Mouse (Mus musculus) heart, embryonic 14.5 days (tissue): ENCODE data around the gene Upk3bl. TPM values are rescaled to one million over a fixed set of nuclear protein-coding genes. Genes with fewer than 3 reads are reported as not detected.
"Not testable (repeated sequence)": the region's sequence is repeated elsewhere in the genome, so short reads cannot be mapped to it uniquely, and the experiment has no call there.

Source experiments
- ATAC-seq: fragments of 200-750 bp; cut with Nextera tagmentation; 2 replicates; pipeline ENCODE4 v1.8.0; 2017; ENCODE audit warnings: low read depth, moderate TSS enrichment; ENCODE audit not compliant: insufficient number of reproducible peaks, insufficient read depth, low FRiP score
- H3K27ac ChIP-seq, 2 experiments: fragments of 200-500 bp in 1 of 2; fragments of 300-500 bp in 1 of 2; sonication (generic) in 1 of 2; replicated peaks in 1 of 2; 2 replicates each; pipeline ENCODE4 v1.5.1; 2012 to 2014; ENCODE audit warnings: low read depth in 2 of 2, low read length in 2 of 2, control low read depth in 1 of 2, mild to moderate bottlenecking in 1 of 2, mixed read lengths in 1 of 2; ENCODE audit not compliant: control insufficient read depth in 1 of 2, insufficient read depth in 1 of 2
- H3K27me3 ChIP-seq: fragments of 300-500 bp; sonication (generic); 2 replicates; pipeline ENCODE4 v1.6.1; 2014; ENCODE audit warnings: mild to moderate bottlenecking, low read length, control low read depth; ENCODE audit not compliant: control insufficient read depth, insufficient read depth
- H3K36me3 ChIP-seq: fragments of 300-500 bp; sonication (generic); 2 replicates; pipeline ENCODE4 v1.6.1; 2014; ENCODE audit warnings: mild to moderate bottlenecking, control low read depth, low read length, mixed read lengths; ENCODE audit not compliant: control insufficient read depth, insufficient read depth
- H3K4me1 ChIP-seq, 2 experiments: fragments of 200-500 bp in 1 of 2; fragments of 300-500 bp in 1 of 2; sonication (generic) in 1 of 2; 2 replicates each; pipeline ENCODE4 v1.6.1; 2012 to 2014; ENCODE audit warnings: low read length in 2 of 2, control low read depth in 1 of 2, mixed read lengths in 1 of 2; ENCODE audit not compliant: control insufficient read depth in 2 of 2, insufficient read depth in 2 of 2
- H3K4me2 ChIP-seq: fragments of 300-500 bp; sonication (generic); 2 replicates; pipeline ENCODE4 v1.6.1; 2014; ENCODE audit warnings: mild to moderate bottlenecking, low read length
- H3K4me3 ChIP-seq, 2 experiments: fragments of 200-500 bp in 1 of 2; fragments of 300-500 bp in 1 of 2; sonication (generic) in 1 of 2; 2 replicates each; pipeline ENCODE4 v1.5.1; 2012 to 2014; ENCODE audit warnings: low read length in 2 of 2, mild to moderate bottlenecking in 2 of 2, control low read depth in 1 of 2, low read depth in 1 of 2, moderate library complexity in 1 of 2; ENCODE audit not compliant: control insufficient read depth in 1 of 2, insufficient read depth in 1 of 2
- H3K9ac ChIP-seq: fragments of 300-500 bp; sonication (generic); 2 replicates; pipeline ENCODE4 v1.6.1; 2014; ENCODE audit warnings: mild to moderate bottlenecking, low read length
- H3K9me3 ChIP-seq: fragments of 300-500 bp; sonication (generic); 2 replicates; pipeline ENCODE4 v1.6.1; 2016; ENCODE audit warnings: low read length, control low read depth; ENCODE audit not compliant: control insufficient read depth
- WGBS: fragments of 180-500 bp; shearing (Covaris S2); extraction: QIAGEN DNeasy Blood & Tissue Kit; methylation state at CpG from one replicate; pipeline ENCODE4 v1.1.7; 2014; 5-methylcytosine and 5-hydroxymethylcytosine counted together
- polyA plus RNA-seq: library from polyadenylated mRNA; unstranded; fragments of >200 nt; fragmentation: Nextera tagmentation; extraction: Ambion mirVana; gene quantifications from 2 replicates; pipeline ENCODE4 v1.2.1, GENCODE M21; 2014

Gene Upk3bl
- polyA plus RNA-seq, 1 experiment from 2014 or later: 0.46 TPM

DNA sequence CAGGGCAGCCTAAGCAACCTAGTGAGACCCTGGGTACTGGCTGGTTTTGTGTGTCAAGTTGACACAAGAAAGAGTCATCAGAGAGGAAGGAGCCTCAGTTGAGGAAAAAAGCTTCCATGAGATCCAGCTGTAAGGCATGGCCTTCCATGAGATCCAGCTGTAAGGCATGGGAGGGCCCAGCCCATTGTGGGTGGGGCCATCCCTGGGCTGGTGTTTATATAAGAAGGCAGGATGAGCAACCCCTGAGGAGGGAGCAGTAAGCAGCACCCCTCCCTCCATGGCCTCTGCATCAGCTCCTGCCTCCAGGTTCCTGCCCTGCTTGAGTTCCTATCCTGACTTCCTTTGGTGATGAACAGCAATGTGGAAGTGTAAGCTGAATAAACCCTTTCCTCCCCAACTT lies 5.8 kb upstream of the Upk3bl start:
- not testable (repeated sequence) for H3K27me3 ChIP-seq, H3K4me3 ChIP-seq, H3K4me2 ChIP-seq, H3K9me3 ChIP-seq, H3K36me3 ChIP-seq, ATAC-seq, H3K9ac ChIP-seq, H3K27ac ChIP-seq
- peaks cover 12 to 13% of the 10 kb centered on the region in 2 experiments for H3K4me1 ChIP-seq

DNA sequence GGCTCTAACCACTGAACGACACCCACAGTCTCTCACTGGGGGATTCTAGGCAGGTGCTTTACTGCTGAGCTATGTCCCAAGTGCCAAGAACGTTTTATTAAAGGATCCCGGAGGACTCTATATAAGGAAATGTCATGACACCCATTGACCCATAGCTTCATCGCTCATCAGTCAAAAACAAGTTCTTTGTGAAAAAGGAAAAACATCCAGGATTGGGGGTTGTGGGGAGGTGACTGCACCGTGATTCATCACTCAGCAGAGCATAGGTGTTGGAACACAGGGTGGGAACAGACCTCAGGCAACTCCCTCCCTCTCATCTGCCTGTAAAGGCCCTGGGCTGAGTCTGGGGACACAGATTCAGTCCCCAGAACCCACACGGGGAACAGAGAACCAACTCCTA lies 4.4 kb upstream of the Upk3bl start:
- no peak for ATAC-seq
- Histone ChIP-seq H3K9me3 (no peaks in the 10 kb centered on the region), H3K4me1 (peaks cover 12 to 13% of the 10 kb centered on the region in 2 experiments), H3K27ac (no peak overlapping the region), H3K9ac (no peak overlapping the region), H3K4me3 (no peak overlapping the region), H3K4me2 (no peak overlapping the region), H3K27me3 (no peaks in the 10 kb centered on the region), H3K36me3 (no peaks in the 10 kb centered on the region)
- 71% methylated on average over 6 of the region's 6 CpGs for WGBS

DNA sequence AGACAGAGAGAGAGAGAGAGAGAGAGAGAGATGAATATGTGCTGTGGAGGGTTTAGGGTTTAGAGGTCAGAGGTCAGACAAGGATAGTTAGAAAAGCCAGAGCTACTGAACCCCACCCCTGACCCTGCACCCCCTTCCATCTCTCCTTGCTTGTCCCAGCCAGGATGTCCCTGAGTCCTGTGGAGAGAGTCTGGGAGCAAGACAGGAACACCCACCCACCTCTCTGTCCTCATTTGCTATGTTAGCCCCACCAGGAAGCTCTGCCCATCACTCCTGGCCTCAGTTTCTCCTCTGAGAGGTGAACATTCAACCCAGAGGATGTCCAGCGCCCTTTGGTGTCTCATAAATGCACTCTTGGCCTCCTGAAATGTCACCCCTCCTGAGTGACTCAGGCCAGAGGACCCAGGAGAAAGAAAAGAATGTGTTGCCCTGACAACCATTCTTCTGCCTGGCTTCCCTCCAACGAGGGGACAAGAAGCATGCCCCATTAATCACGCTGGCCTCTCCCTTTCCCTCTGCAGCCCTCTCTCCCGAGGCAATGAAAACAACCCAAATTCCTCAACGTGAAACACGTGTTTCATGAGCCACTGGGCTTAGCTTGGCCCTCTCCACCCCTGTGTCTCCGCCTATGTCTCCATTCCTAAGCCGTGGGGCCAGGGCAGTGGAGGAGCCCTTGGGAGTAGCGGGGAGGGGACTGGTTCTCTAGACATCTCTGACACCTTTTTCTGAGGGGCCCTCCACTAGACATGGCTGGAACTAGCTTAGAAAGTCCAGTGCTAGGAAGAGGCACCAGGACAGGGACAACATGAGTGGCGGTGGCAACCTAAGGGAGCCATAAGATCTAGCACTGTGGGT lies 2.8 kb upstream of the Upk3bl start:
- Histone ChIP-seq H3K9ac (peak overlapping the region; percentile 7; the same call in 1 of the 2 replicates), H3K36me3 (no peaks in the 10 kb centered on the region), H3K4me3 (no peak overlapping the region), H3K4me1 (peaks cover 12 to 13% of the 10 kb centered on the region in 2 experiments), H3K9me3 (no peaks in the 10 kb centered on the region), H3K4me2 (peak overlapping the region; percentile 36), H3K27me3 (no peaks in the 10 kb centered on the region), H3K27ac (peak overlapping the region; percentile 74 to 82)
- ATAC-seq: peak; percentile 78
- WGBS: 5% methylated on average over 10 of the region's 10 CpGs

DNA sequence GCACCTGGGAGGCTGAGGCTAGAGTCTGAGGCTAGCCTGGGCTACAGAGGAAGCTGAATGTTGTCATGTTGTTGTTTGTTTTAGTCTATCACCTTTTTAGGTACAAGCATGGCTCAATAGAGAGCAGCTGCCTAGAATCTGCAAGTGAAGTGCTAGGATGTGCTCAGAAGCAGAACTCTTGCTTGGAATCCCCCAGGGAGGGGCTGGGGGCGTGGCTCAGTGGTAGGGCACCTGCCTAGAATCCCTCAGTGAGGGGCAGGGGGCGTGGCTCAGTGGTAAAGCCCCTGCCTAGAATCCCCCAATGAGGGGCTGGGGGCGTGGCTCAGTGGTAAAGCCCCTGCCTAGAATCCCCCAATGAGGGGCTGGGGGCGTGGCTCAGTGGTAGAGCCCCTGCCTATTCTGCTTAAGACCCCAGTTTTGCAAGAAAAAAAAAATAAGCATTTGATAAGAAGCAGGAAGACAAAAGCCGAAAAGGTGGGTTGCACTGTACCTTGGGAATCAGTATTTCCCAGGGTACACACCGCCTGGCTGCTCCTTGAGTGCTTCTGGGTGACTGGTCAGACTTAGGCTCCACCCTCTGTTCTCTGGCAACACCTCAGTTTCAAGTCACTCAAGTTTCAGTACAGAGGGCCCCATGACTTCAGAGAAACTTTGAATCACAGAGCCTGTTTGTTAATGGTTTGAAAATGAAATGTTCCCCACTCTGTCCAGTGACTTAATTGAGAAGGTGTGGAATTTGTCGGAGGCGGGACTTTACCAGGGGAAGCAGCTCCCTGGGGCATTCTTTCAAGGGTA lies 1.2 kb upstream of the Upk3bl start:
- ATAC-seq: no peak
- Histone ChIP-seq H3K27ac (no peak overlapping the region), H3K9ac (no peak overlapping the region), H3K4me3 (no peak overlapping the region), H3K36me3 (no peaks in the 10 kb centered on the region), H3K4me1 (peaks cover 12 to 13% of the 10 kb centered on the region in 2 experiments), H3K9me3 (no peaks in the 10 kb centered on the region), H3K4me2 (no peak overlapping the region), H3K27me3 (peaks cover 7% of the 10 kb centered on the region; the same call in 1 of the 2 replicates)
- 76% methylated on average over 8 of the region's 8 CpGs for WGBS

DNA sequence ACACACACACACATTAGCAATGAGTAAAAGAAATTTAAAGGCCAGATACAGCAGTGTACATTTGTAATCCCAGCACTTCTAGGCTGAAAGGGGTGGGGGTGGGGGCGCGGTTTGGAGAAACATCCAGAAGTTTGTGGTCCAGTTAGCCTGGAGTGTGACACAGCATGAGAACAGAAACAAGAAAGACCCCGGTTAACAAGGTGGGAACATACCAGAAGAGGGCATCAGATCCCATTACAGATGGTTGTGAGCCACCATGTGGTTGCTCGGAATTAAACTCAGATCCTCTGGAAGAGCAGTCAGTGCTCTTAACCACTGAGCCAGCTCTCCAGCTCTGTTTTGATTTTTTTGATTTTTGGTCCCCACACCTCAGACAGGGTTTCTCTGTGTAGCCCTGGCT lies 1.8 kb downstream of the Upk3bl start:
- Histone ChIP-seq H3K4me2 (no peak overlapping the region), H3K27me3 (peaks cover 10% of the 10 kb centered on the region; the same call in 1 of the 2 replicates), H3K9me3 (no peaks in the 10 kb centered on the region), H3K4me3 (no peak overlapping the region), H3K36me3 (no peaks in the 10 kb centered on the region), H3K4me1 (peaks cover 11 to 12% of the 10 kb centered on the region in 2 experiments), H3K9ac (no peak overlapping the region), H3K27ac (no peak overlapping the region)
- ATAC-seq: no peak
- 31% methylated on average over 4 of the region's 4 CpGs for WGBS

DNA sequence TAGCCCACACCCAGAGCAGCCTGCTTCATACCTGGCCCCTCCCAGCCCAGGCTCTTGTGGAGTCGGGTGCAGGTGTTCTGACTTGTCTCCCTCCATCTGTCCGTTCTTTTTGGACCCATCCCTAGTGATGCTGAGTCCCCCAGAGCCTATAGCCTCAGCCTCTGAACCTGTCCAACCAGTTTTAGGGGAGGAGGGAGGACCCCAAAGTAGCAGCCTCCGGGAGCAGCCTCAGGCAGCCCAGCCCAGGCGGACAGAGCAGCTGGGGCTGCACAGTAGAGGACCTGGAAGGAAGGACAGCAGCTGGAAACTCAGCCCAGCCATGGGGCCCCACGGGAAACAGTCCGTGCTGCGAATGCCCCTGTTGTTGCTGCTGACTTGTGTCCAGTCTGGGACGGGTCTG lies 2.8 kb downstream of the Upk3bl start:
- ATAC-seq: no peak
- H3K27me3 ChIP-seq: peaks cover 10% of the 10 kb centered on the region; the same call in 1 of the 2 replicates
- no peak overlapping the region for H3K4me2 ChIP-seq
- no peak overlapping the region for H3K4me3 ChIP-seq
- WGBS: 19% methylated on average over 8 of the region's 8 CpGs
- no peaks in the 10 kb centered on the region for H3K9me3 ChIP-seq
- peaks cover 1 to 2% of the 10 kb centered on the region in 2 experiments for H3K4me1 ChIP-seq
- no peak overlapping the region for H3K27ac ChIP-seq
- no peak overlapping the region for H3K9ac ChIP-seq
- no peaks in the 10 kb centered on the region for H3K36me3 ChIP-seq

DNA sequence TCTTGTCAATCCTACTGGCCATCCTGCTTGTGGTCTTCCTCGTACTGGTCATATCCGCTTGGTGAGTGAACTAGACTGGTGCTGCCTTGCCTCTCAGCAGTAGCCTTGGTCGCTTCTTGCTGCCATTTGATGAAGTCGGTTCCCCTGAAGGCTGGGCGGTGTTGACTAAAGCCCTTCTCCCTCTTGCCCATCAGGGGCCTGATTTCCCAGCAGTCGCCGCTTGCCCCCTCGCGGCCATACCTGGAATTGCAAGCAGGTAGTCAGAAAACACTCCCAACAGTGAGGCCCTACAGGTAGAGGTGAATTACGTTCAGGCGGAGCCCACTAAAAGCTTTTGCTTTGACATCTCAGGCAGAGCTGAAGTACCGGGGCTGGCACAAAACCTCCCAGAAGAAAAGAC lies 7.3 kb downstream of the Upk3bl start:
- WGBS: 8% methylated on average over 12 of the region's 12 CpGs
- ATAC-seq: no peak
- no peaks in the 10 kb centered on the region for H3K4me1 ChIP-seq
- H3K27ac ChIP-seq: no peak overlapping the region
- no peaks in the 10 kb centered on the region for H3K36me3 ChIP-seq
- no peaks in the 10 kb centered on the region for H3K9me3 ChIP-seq
- peaks cover 10% of the 10 kb centered on the region; the same call in 1 of the 2 replicates for H3K27me3 ChIP-seq
- H3K9ac ChIP-seq: no peak overlapping the region
- no peak overlapping the region for H3K4me3 ChIP-seq
- H3K4me2 ChIP-seq: no peak overlapping the region
